Mouse (Mus musculus) left cerebral cortex, adult 8-10 months (tissue): ENCODE data around the gene Gm20909. TPM values are rescaled to one million over a fixed set of nuclear protein-coding genes. Genes with fewer than 3 reads are reported as not detected.
"Not testable (repeated sequence)": the region's sequence is repeated elsewhere in the genome, so short reads cannot be mapped to it uniquely, and the experiment has no call there.

Experiments
- DNase-seq, 2 experiments: peaks; one replicate each; pipeline ENCODE4 v3.0.0; 2022; ENCODE audit warnings: low spot score in 2 of 2
- total RNA-seq, 4 experiments: library from RNA; stranded (reverse); gene quantifications; 2 replicates each; pipeline ENCODE4 v1.2.4; 2022

Gene Gm20909
- total RNA-seq = not detected

- DNase-seq = not testable (repeated sequence)
These were observed at the start of gene Gm20909 for GRCm38 (mm10) chrY:21164270-21164669. Gene Gm20909 (plus strand): TSS chrY:21164570.

Other genes starting within 250 kb of the Gm20909 start
- gene Gm29866, start 170.9 kb upstream of the Gm20909 start, total RNA-seq = not detected
- gene Gm20865, start 77.0 kb downstream of the Gm20909 start, total RNA-seq = not detected